In genomic region chr16:21274012-21274528, GRCm38 (mm10) we compare ENCODE assay signal across 8 mouse cellular contexts.
DNase-seq lines count a peak whose midpoint lies in the region; ATAC-seq lines count a peak whose summit lies in the region.

No protein-coding gene starts in this region.

- peak overlapping the region; percentile 81 for H3K27ac ChIP-seq in hindbrain, embryonic 10.5 days
- H3K27ac ChIP-seq in limb, embryonic 12.5 days, result peak overlapping the region; percentile 91

- ATAC-seq in limb, embryonic 12.5 days (ENCODE audit: insufficient number of reproducible peaks, insufficient read depth, low FRiP score, low TSS enrichment, low read depth), result peak; percentile 85
- ATAC-seq in megakaryocyte, adult 5-6 weeks (ENCODE audit: poor library complexity, severe bottlenecking), result no peak

- no peak overlapping the region for H3K4me3 ChIP-seq in hindbrain, embryonic 10.5 days
- no peak overlapping the region for H3K4me3 ChIP-seq in limb, embryonic 12.5 days (replicated peaks)

- 0 out of 2 replicates have a peak overlapping the region, but pooled peaks have one; percentile 8 for H3K9ac ChIP-seq in limb, embryonic 12.5 days (replicated peaks)

- peak overlapping the region; percentile 30; the same call in 1 of the 2 replicates for H3K4me2 ChIP-seq in limb, embryonic 12.5 days

- peak; percentile 39 to 52 for DNase-seq in right cerebral cortex, postnatal 10 days (ENCODE audit: low spot score in 2 of 2)
- DNase-seq in right cerebral cortex, postnatal 14 days, result no peak
- peak; percentile 50 for DNase-seq in hindbrain, embryonic 10.5 days (ENCODE audit: low spot score)
- DNase-seq in urinary bladder, postnatal 36 days (ENCODE audit: low spot score in 2 of 2), result no peak
- DNase-seq in gastrocnemius, adult 18-20 months (ENCODE audit: low spot score), result no peak
- no peak for DNase-seq in spleen, adult 18-20 months

- 5% methylated on average over 2 of the region's 2 CpGs for WGBS in hindbrain, embryonic 10.5 days
- WGBS in limb, embryonic 12.5 days, result 6% methylated on average over 2 of the region's 2 CpGs

- H3K36me3 ChIP-seq in hindbrain, embryonic 10.5 days, result no peaks in the 10 kb centered on the region
- H3K36me3 ChIP-seq in limb, embryonic 12.5 days, result no peaks in the 10 kb centered on the region

- H3K9me3 ChIP-seq in hindbrain, embryonic 10.5 days, result peaks cover 11% of the 10 kb centered on the region
- peaks cover 11% of the 10 kb centered on the region; the same call in 1 of the 2 replicates for H3K9me3 ChIP-seq in limb, embryonic 12.5 days

- H3K27me3 ChIP-seq in hindbrain, embryonic 10.5 days (ENCODE audit: insufficient read depth, poor library complexity, severe bottlenecking), result 0 out of 2 replicates have a peak, but pooled peaks cover 6% of the 10 kb centered on the region
- no peaks in the 10 kb centered on the region for H3K27me3 ChIP-seq in limb, embryonic 12.5 days

- peaks cover 44% of the 10 kb centered on the region for H3K4me1 ChIP-seq in hindbrain, embryonic 10.5 days (replicated peaks)
- peaks cover 56% of the 10 kb centered on the region for H3K4me1 ChIP-seq in limb, embryonic 12.5 days (replicated peaks)

Comparison
In these comparisons a context has a peak if more than half of its experiments do, and no peak if none do; other contexts are left out.
1. DNase-seq: peak in right cerebral cortex, postnatal 10 days (2 of 2) and hindbrain, embryonic 10.5 days (single experiment); none in right cerebral cortex, postnatal 14 days (single experiment), urinary bladder, postnatal 36 days (0 of 2), gastrocnemius, adult 18-20 months (single experiment) and spleen, adult 18-20 months (0 of 2).